Mouse (Mus musculus) gastrocnemius, adult 18-20 months (tissue): ENCODE measurements around the gene Gja1. TPM values are rescaled to one million over a fixed set of nuclear protein-coding genes. Genes with fewer than 3 reads are reported as not detected.
"Not testable (repeated sequence)": the region's sequence is repeated elsewhere in the genome, so short reads cannot be mapped to it uniquely, and the experiment has no call there.

ENCODE experiments used
- DNase-seq: peaks from one replicate; pipeline ENCODE4 v3.0.0; 2021; ENCODE audit warnings: low spot score
- long read RNA-seq, 2 experiments: library from polyadenylated mRNA; stranded (forward); transcript quantifications; one replicate each; pipeline ENCODE4 v2.0.0; 2021
- total RNA-seq, 2 experiments: library from RNA; stranded (reverse); gene quantifications; 2 replicates each; pipeline ENCODE4 v1.2.3; 2021

The Gja1 gene
- 1 to 10 TPM; 7.0 to 7.3 TPM for total RNA-seq
- long read RNA-seq, experiment 1, transcript Gja1-201 (2 exons, 3,071 nt), result major isoform, 21 of 24 reads
- long read RNA-seq, experiment 1, partial matches to known transcripts, result 0 of 24 reads
- long read RNA-seq, experiment 1, other reads (novel, unspliced or antisense), result 3 of 24 reads
- long read RNA-seq, experiment 2, transcript Gja1-201 (2 exons, 3,071 nt), result major isoform, 12 of 12 reads
- long read RNA-seq, experiment 2, partial matches to known transcripts, result 0 of 12 reads
- long read RNA-seq, experiment 2, other reads (novel, unspliced or antisense), result 0 of 12 reads

DNA sequence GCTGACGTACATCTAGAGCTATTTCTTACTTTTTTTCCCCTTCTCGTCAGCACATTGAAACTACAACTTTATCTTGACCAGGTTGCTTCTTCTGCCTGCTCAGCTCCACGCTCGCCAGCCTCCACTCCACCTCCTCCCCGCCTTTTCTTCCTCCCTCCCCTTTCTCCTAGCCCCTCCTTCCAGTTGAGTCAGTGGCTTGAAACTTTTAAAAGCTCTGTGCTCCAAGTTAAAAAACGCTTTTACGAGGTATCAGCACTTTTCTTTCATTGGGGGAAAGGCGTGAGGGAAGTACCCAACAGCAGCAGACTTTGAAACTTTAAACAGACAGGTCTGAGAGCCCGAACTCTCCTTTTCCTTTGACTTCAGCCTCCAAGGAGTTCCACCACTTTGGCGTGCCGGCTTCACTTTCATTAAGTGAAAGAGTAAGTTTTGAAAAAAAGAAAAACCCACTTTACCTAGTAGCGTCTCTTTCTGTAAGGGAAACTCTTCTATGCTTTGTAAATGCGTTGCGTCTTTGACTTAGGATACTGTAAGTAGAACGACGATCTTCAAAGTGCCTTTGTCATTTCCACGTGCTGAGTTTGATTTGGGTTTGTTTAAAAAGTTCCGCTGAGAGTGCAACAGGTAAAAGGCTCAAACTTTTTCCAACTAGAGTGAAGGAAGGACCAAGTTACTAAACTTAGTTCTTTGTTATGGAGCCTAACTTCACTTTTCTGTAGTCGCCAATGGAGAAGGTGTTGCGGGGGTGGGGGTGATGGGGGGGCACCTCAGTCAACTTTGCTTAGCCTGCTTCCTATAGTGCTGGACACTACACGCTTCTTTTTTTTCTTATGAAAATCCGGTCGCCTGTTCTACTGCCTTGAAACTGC lies at the start of gene Gja1:
Gene Gja1, plus strand, starts transcription at position 234 of the 869 bp plus-strand sequence.
- DNase-seq, result peak; percentile 68

- DNase-seq, result peak; percentile 70
Measured at GRCm38 (mm10) chr10:56338851-56339489, 38.2 kb upstream of the Gja1 start.

- no peak for DNase-seq
Measured at GRCm38 (mm10) chr10:56360472-56360871, 16.7 kb upstream of the Gja1 start.

DNA sequence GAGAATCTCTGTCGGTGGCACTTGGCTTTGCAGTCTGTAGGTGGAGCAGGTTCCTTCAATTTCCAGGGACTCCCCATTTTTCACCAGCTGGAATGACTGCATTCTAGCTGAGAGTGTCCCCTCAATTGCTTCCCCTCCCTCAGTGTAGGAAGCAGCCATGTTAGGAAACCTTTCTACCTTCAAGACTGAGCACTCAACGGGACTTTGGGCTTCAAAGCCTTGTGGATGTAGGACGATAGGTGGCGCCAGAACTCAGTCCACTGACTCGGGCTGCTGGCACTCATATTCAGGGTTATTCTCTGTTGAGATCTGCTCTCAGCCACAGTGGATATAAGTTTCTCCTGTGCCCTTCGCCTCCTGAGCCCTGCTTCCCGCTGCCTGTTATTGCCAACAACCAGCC lies 8.1 kb upstream of the Gja1 start:
- peak; percentile 64 for DNase-seq

DNA sequence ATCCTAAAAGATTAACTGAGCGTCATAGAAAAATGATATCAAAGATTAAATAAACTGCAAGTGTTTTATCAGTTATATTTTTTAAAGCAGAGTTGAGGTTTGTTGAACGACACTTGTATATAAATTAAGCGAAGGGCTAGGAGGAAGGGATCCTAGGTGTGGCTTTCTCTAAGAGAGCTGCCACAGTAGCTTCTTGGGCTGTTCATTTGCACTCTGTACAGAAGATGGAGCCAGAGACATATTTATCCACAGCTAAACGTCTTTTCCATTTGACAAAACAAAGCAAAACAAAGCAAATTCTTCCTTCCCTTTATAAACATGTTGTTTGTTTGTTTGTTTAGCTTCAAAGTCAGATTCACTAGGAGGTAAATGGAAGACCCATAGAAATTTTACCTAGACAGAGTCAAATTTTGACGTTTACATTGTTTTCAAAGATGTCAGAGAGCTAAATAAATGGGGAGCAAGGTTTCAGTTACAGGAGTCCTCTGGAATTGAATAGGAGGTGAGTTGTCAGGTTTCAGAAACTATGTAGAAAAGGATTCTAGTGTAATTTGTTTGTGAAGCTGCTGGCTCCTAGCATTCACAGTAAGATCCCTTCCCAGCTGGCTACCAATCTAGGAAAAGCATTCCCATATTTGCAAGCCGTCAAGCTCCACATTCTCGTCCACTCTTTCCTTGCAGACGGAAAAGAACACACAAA lies 4.0 kb upstream of the Gja1 start:
- DNase-seq, result peak; percentile 23

GRCm38 (mm10) chr10:56374169-56374568 lies 3.0 kb upstream of the Gja1 start:
- no peak for DNase-seq

- DNase-seq, result no peak
Measured at GRCm38 (mm10) chr10:56375906-56376468, 1.1 kb upstream of the Gja1 start.

GRCm38 (mm10) chr10:56377966-56378647 lies 977 bp downstream of the Gja1 start:
- DNase-seq, result peak; percentile 11

DNA sequence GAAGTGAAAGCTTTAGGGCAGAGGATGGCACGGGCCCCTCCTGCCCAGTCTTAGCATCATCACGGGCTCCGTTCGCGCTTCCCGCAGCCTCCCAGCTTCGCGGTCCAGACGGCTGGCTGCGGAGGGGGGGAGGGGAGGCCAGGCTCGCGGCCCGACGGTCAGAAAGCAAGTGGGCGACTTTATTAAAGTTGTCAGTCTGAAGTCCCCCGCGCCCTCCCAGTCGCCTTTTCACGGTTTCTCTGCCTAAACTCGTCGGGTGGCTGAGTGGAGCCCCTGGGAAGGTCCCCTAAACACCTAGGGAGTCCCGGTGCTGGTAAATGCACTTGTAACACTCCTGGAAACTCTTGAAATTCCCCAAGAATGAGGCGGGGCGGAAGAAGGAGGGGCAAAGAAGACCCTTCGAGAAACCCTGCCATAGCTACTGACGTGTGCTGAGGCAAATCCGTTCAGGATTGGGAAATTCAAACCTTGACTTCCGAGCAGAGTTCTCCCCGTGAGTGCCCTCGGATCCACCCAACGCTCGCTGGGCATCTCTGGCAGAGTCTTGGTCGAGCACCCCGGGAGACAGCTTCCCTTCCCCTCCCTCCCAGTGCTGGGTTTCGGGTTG lies 1.6 kb downstream of the Gja1 start:
- DNase-seq, result peak; percentile 39

GRCm38 (mm10) chr10:56379720-56380119 lies 2.6 kb downstream of the Gja1 start:
- no peak for DNase-seq

GRCm38 (mm10) chr10:56385195-56386109 lies 8.3 kb downstream of the Gja1 start:
- DNase-seq, result no peak

GRCm38 (mm10) chr10:56393095-56393784 lies 16.1 kb downstream of the Gja1 start:
- DNase-seq, result no peak

DNA sequence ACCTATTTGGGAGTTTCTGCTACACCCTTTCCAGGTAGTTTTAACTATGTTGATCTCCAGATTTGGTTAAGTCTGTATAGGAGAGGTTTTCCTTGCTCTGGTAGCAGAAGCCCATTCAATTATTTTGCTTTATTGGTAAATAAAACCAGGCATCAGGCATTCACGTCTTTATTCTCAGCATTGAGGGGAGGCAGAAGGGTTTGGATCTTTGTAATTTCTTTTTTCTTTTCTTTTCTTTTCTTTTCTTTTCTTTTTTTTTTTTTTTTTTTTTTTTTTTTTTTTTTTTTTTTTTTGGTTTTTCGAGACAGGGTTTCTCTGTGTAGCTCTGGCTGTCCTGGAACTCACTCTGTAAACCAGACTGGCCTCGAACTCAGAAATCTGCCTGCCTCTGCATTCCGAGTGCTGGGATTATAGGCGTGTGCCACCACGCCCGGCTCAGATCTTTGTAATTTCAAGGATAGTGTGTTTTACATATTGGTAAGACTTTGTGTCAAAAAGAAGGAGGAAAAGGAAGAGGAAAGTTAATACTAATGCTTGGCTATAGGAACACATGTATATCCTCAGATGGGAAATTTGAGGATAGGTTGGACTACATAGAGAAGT lies 16.8 kb downstream of the Gja1 start:
- not testable (repeated sequence) for DNase-seq

- no peak for DNase-seq
Measured at GRCm38 (mm10) chr10:56397875-56398274, 20.7 kb downstream of the Gja1 start.

GRCm38 (mm10) chr10:56398310-56398709 lies 21.2 kb downstream of the Gja1 start:
- no peak for DNase-seq

GRCm38 (mm10) chr10:56401396-56401795 lies 24.3 kb downstream of the Gja1 start:
- DNase-seq, result not testable (repeated sequence)

DNA sequence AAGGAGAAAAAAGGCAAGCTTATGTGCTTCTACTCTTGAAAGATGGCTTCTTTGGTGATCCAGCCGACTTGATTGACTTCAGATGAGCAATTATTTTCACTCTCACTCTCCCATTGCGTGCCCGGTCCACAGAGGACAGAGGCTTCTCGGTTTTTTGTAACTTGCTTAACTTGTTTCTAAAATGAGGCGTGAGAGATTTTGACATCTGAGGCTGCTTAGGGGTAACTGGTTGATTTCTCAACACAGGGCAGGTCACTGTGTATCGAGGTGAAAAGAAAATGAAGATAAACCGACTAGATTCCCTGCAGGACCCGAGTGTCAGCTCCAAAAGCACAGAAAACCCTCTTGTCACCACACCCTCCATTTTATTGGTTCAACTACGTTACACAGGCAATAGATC lies 28.8 kb downstream of the Gja1 start:
- DNase-seq, result no peak
